Mouse (Mus musculus) stomach, postnatal 0 days (tissue): Measurements from ENCODE around the gene Dot1l. TPM values are rescaled to one million over a fixed set of nuclear protein-coding genes. Genes with fewer than 3 reads are reported as not detected.
A peak's percentile ranks its signal among the peaks of the same experiment; 100 is the strongest.
"Not testable (repeated sequence)": the region's sequence is repeated elsewhere in the genome, so short reads cannot be mapped to it uniquely, and the experiment has no call there.

ENCODE experiments used
- ATAC-seq: fragments of 200-750 bp; cut with Nextera tagmentation; 2 replicates; pipeline ENCODE4 v1.8.0; 2017; ENCODE audit not compliant: low FRiP score, low TSS enrichment
- DNase-seq: peaks from one replicate; pipeline ENCODE4 v3.0.0-alpha.2; 2016; ENCODE audit warnings: low spot score
- H3K27ac ChIP-seq: fragments of 300-500 bp; sonication (generic); replicated peaks from 2 replicates; pipeline ENCODE4 v1.5.1; 2014; ENCODE audit warnings: mild to moderate bottlenecking, control low read depth
- H3K27me3 ChIP-seq: fragments of 300-500 bp; sonication (generic); 2 replicates; pipeline ENCODE4 v1.6.1; 2014; ENCODE audit warnings: low read length; ENCODE audit not compliant: control insufficient read depth, insufficient read depth
- H3K36me3 ChIP-seq: fragments of 300-500 bp; sonication (generic); 2 replicates; pipeline ENCODE4 v1.6.1; 2014; ENCODE audit warnings: low read length, mixed read lengths; ENCODE audit not compliant: control insufficient read depth, insufficient read depth
- H3K4me1 ChIP-seq: fragments of 300-500 bp; sonication (generic); replicated peaks from 2 replicates; pipeline ENCODE4 v1.6.1; 2014; ENCODE audit warnings: antibody characterized with exemption; ENCODE audit not compliant: control insufficient read depth, insufficient read depth
- H3K4me2 ChIP-seq: fragments of 300-500 bp; sonication (generic); replicated peaks from 2 replicates; pipeline ENCODE4 v1.6.1; 2014; ENCODE audit warnings: low read depth, mild to moderate bottlenecking, control low read depth, moderate library complexity
- H3K4me3 ChIP-seq: fragments of 300-500 bp; sonication (generic); 2 replicates; pipeline ENCODE4 v1.5.1; 2014; ENCODE audit warnings: low read depth, low read length, control low read depth
- H3K9ac ChIP-seq: fragments of 300-500 bp; sonication (generic); 2 replicates; pipeline ENCODE4 v1.6.1; 2014; ENCODE audit warnings: mild to moderate bottlenecking, low read length, control low read depth, mixed read lengths
- H3K9me3 ChIP-seq: fragments of 300-500 bp; sonication (generic); 2 replicates; pipeline ENCODE4 v1.6.1; 2016; ENCODE audit warnings: low read length; ENCODE audit not compliant: control insufficient read depth
- CTCF ChIP-seq: IDR thresholded peaks from 2 replicates; pipeline ENCODE4 v1.5.1; 2016; ENCODE audit warnings: antibody characterized with exemption, low read depth, mild to moderate bottlenecking, moderate library complexity
- EP300 ChIP-seq: optimal IDR thresholded peaks from 2 replicates; pipeline ENCODE3; 2016; ENCODE audit warnings: antibody characterized with exemption
- WGBS: fragments of 180-500 bp; shearing (Covaris S2); extraction: QIAGEN DNeasy Blood & Tissue Kit; methylation state at CpG from one replicate; pipeline ENCODE4 v1.1.7; 2014; 5-methylcytosine and 5-hydroxymethylcytosine counted together
- polyA plus RNA-seq: library from polyadenylated mRNA; unstranded; fragments of >200 nt; fragmentation: Nextera tagmentation; extraction: Ambion mirVana; gene quantifications from 2 replicates; pipeline ENCODE4 v1.2.1, GENCODE M21; 2015

Gene Dot1l
- polyA plus RNA-seq, 1 experiment from 2014 or later, result 5.4 TPM

DNA sequence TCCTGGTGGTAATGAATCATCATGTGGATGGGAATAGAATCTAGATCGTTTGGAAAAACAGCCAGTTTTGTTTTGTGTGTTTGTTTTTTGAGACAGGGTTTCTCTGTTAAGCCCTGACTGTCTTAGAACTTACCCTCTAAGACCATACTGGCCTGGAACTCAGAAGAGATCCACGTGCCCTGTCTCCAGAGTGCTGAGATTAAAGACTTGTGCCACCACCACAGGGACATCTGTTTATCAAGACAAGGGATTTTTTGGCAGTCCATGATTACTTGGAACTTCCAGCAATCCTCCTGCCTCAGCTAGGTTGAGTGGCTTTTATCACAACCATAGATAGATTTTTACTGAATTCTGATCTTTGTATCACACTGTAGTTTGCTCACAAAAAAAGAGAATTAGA lies 69.8 kb downstream of the Dot1l start:
- no peak overlapping the region for H3K4me3 ChIP-seq
- H3K27ac ChIP-seq, result no peak overlapping the region
- no peaks in the 10 kb centered on the region for H3K27me3 ChIP-seq
- TF ChIP-seq EP300, result no peak
- H3K9ac ChIP-seq, result no peak overlapping the region
- DNase-seq (no peak), ATAC-seq (no peak)
- no peak overlapping the region for H3K4me2 ChIP-seq
- WGBS, result 63% methylated on average over 2 of the region's 2 CpGs
- H3K9me3 ChIP-seq, result no peaks in the 10 kb centered on the region
- H3K36me3 ChIP-seq, result no peaks in the 10 kb centered on the region
- H3K4me1 ChIP-seq, result peaks cover 3% of the 10 kb centered on the region; the same call in 1 of the 2 replicates

DNA sequence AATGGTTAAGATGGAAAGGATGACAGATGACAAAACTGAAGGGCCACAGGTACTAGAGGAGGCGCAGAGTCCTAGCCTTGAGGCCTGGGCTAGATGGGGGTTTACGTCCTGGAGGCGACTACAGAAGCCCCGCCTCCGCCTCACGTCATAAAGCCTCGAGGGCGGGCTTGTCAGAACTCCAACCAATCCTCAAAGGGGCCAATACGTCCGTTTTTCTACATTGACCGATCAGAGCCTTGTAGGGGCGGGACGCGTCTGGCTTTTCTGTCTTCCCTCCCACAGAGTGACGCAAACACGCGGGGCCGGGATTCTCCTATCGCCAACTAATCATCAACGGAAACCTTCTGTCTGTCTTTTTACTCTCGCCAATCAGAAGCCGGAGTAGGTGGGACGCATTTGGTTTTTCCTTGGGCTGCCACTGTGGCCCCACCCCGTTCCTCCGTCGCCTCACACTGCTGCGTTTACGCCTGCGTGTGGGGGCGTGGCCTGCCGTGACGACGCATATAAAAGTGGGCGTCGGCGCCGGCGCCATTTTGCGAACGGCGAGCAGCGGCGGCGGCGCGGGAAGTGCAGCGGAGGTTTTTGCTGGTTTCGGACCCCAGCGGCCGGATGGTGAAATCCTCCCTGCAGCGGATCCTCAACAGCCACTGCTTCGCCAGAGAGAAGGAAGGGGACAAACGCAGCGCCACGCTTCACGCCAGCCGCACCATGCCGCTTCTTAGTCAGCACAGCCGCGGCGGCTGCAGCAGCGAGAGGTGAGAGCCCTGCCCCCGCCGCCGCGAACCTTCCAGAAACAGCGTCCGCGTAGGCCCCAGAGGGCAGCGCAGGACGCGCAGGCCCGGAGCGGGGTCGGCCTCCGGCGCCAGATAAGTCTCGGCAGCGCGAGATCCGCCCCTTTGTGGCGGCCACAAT lies 71.4 kb downstream of the Dot1l start, which contains the start of gene Oaz1:
TSS of gene Oaz1 (plus strand) at position 506 of the 912 bp plus-strand sequence.
- peak; percentile 99 for DNase-seq
- H3K9me3 ChIP-seq, result no peaks in the 10 kb centered on the region
- H3K36me3 ChIP-seq, result no peaks in the 10 kb centered on the region
- peak within 1 kb of the TSS; percentile 71 for H3K4me3 ChIP-seq
- peak within 1 kb of the TSS; percentile 92 for H3K27ac ChIP-seq
- TF ChIP-seq CTCF (peak; percentile 12; the same call in 1 of the 2 replicates), EP300 (peak; percentile 56)
- H3K9ac ChIP-seq, result peak within 1 kb of the TSS; percentile 96
- peak within 1 kb of the TSS; percentile 92 for H3K4me2 ChIP-seq
- WGBS, result under 1% methylated on average over 73 of the region's 82 CpGs
- ATAC-seq, result peak; percentile 97
- no peaks in the 10 kb centered on the region for H3K27me3 ChIP-seq
- H3K4me1 ChIP-seq, result peaks cover 3% of the 10 kb centered on the region; the same call in 1 of the 2 replicates

DNA sequence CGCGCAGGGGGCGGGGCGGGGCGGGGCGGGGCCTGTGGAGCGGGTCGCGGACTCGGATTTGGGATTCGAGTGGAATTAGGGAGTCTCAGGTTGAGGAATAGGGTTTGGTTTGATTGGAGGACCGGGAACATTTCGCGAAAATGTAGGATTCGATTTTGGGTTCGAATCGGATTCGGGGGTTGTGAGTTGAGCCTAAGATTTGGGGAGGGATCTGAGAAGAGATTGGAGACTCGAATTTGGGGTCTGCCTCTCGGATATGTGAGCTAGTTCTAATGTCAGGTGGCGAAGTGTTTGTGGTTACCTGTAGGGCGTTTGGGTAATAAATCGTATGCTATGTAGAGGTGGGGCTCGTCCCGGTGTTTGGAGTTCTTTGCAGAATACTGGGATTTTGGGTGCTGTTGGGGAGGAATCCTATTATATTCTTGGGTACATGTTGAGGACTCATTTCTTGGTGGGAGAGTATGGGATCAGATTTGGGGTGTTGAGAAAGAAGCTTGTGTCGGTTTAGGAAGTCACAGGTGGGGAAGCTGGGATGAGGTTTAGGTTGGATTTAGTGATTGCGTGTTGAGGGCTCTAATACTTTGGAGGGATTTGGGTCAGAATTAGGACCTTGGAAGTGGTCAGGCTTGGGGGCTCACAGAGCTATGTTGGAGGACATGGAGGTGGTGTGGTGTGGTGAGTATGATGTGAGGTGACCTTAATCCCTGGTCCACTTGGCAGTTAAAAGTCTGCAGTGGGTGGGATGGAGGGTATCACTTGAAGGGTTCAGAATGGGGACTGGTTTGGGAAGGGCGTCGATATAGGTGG lies 72.3 kb downstream of the Dot1l start:
- no peak for ATAC-seq

DNA sequence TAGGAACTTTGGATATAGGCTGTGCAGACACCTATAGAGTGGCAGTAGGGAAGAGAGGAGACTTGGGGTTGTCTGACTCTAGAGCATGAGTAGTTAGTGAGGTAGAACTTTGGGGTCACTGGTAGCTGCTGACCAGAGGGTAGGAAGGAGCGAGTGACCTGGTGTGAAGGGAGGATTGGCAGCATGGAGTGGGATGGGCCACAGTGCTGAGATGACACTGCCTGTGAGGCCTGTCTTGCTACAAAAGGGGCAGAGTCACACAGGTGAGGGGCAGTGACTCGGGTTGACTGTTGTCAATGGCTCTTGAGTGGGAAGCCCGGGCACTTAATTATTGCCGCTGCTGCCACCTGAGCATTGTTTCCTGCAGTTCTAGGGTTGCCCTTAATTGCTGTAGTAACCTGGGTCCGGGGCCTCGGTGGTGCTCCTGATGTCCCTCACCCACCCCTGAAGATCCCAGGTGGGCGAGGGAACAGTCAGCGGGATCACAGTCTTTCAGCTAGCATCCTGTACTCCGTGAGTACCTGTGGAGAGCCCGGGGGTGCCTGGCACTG lies 72.9 kb downstream of the Dot1l start:
- Histone ChIP-seq H3K4me3 (peak overlapping the region; percentile 71), H3K27ac (no peak overlapping the region), H3K4me2 (peak overlapping the region; percentile 92), H3K4me1 (peaks cover 3% of the 10 kb centered on the region; the same call in 1 of the 2 replicates), H3K27me3 (no peaks in the 10 kb centered on the region), H3K9me3 (no peaks in the 10 kb centered on the region), H3K9ac (peak overlapping the region; percentile 96), H3K36me3 (no peaks in the 10 kb centered on the region)
- 66% methylated on average over 10 of the region's 10 CpGs for WGBS
- TF ChIP-seq CTCF, result no peak
- no peak for TF ChIP-seq EP300
- ATAC-seq, result no peak
- DNase-seq, result no peak

More for the DNA sequence above, 72.3 kb downstream of the Dot1l start:
- Histone ChIP-seq H3K9ac (peak overlapping the region; percentile 96), H3K4me3 (peak overlapping the region; percentile 71), H3K9me3 (no peaks in the 10 kb centered on the region), H3K4me1 (peaks cover 3% of the 10 kb centered on the region; the same call in 1 of the 2 replicates), H3K27me3 (no peaks in the 10 kb centered on the region), H3K36me3 (no peaks in the 10 kb centered on the region), H3K4me2 (peak overlapping the region; percentile 92), H3K27ac (peak overlapping the region; percentile 92)
- no peak for TF ChIP-seq CTCF
- no peak for TF ChIP-seq EP300
- WGBS, result 6% methylated on average over 25 of the region's 29 CpGs
- DNase-seq, result no peak

DNA sequence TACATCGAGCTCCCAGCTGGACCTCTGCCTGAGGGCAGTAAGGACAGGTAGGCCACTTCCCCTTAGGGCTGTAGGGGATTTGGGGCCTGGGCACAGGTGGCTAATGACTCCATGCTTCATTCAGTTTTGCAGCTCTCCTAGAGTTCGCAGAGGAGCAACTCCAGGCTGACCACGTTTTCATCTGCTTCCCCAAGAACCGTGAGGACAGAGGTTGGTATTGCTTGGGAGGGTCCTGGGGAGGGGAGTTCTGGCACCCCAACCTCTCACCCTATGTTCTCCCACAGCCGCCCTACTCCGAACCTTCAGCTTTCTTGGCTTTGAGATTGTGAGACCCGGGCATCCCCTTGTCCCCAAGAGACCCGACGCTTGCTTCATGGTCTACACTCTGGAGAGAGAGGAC lies 73.6 kb downstream of the Dot1l start:
- WGBS, result 76% methylated on average over 7 of the region's 9 CpGs
- not testable (repeated sequence) for H3K4me1 ChIP-seq, H3K27ac ChIP-seq, H3K36me3 ChIP-seq, H3K4me2 ChIP-seq, H3K9ac ChIP-seq, H3K9me3 ChIP-seq, H3K4me3 ChIP-seq, ATAC-seq, H3K27me3 ChIP-seq, DNase-seq
